ENCODE assay signal across 27 mouse cellular contexts in genomic region chr6:113721061-113721460, GRCm38 (mm10). TPM values are rescaled to one million over a fixed set of nuclear protein-coding genes. Genes with fewer than 3 reads are reported as not detected.
DNase-seq lines count a peak whose midpoint lies in the region; ATAC-seq lines count a peak whose summit lies in the region.
"Had no signal": no experiment of that assay in that cellular context is flagged by ENCODE, and none has a peak within 500 bp of the region (broad histone marks: within the 10 kb centered on the region; RNA-seq: fewer than 3 reads in every experiment).

No protein-coding gene starts in this region.

- H3K4me1 ChIP-seq in midbrain, embryonic 11.5 days (ENCODE audit: control insufficient read depth, insufficient read depth, low read length): no peaks in the 10 kb centered on the region
- H3K4me1 ChIP-seq in midbrain, embryonic 14.5 days (ENCODE audit: control insufficient read depth, insufficient read depth, low read length): no peaks in the 10 kb centered on the region
- peaks cover 15% of the 10 kb centered on the region for H3K4me1 ChIP-seq in liver, embryonic 13.5 days (replicated peaks)
- no peaks in the 10 kb centered on the region for H3K4me1 ChIP-seq in stomach, embryonic 15.5 days
- H3K4me1 ChIP-seq: embryonic facial prominence, embryonic 10.5 days; embryonic facial prominence, embryonic 15.5 days; forebrain, embryonic 13.5 days; hindbrain, embryonic 10.5 days had no signal

- no peaks in the 10 kb centered on the region for H3K9me3 ChIP-seq in midbrain, embryonic 11.5 days (ENCODE audit: control insufficient read depth, low read length)
- no peaks in the 10 kb centered on the region for H3K9me3 ChIP-seq in midbrain, embryonic 14.5 days (ENCODE audit: control insufficient read depth, low read length)
- no peaks in the 10 kb centered on the region for H3K9me3 ChIP-seq in liver, embryonic 13.5 days (replicated peaks)
- no peaks in the 10 kb centered on the region for H3K9me3 ChIP-seq in stomach, embryonic 15.5 days
- H3K9me3 ChIP-seq: embryonic facial prominence, embryonic 10.5 days; embryonic facial prominence, embryonic 15.5 days; forebrain, embryonic 13.5 days; hindbrain, embryonic 10.5 days had no signal

- H3K27me3 ChIP-seq in midbrain, embryonic 11.5 days (ENCODE audit: control insufficient read depth, insufficient read depth, low read length): no peaks in the 10 kb centered on the region
- no peaks in the 10 kb centered on the region for H3K27me3 ChIP-seq in midbrain, embryonic 14.5 days (ENCODE audit: control insufficient read depth, insufficient read depth, low read length)
- H3K27me3 ChIP-seq in liver, embryonic 13.5 days: no peaks in the 10 kb centered on the region
- no peaks in the 10 kb centered on the region for H3K27me3 ChIP-seq in stomach, embryonic 15.5 days (replicated peaks)
- H3K27me3 ChIP-seq: embryonic facial prominence, embryonic 15.5 days; forebrain, embryonic 13.5 days had no signal

- H3K27ac ChIP-seq in midbrain, embryonic 11.5 days (ENCODE audit: low read depth, low read length): no peak overlapping the region
- no peak overlapping the region for H3K27ac ChIP-seq in midbrain, embryonic 14.5 days (replicated peaks; ENCODE audit: low read depth, low read length)
- H3K27ac ChIP-seq in liver, embryonic 13.5 days: peak overlapping the region; percentile 64
- H3K27ac ChIP-seq in stomach, embryonic 15.5 days: no peak overlapping the region
- H3K27ac ChIP-seq: embryonic facial prominence, embryonic 10.5 days; embryonic facial prominence, embryonic 15.5 days; forebrain, embryonic 13.5 days; hindbrain, embryonic 10.5 days; kidney, postnatal 0 days; macrophage had no signal

- H3K4me2 ChIP-seq in midbrain, embryonic 11.5 days: no peak overlapping the region
- H3K4me2 ChIP-seq in midbrain, embryonic 14.5 days (ENCODE audit: low read length): no peak overlapping the region
- H3K4me2 ChIP-seq in liver, embryonic 13.5 days: no peak overlapping the region
- H3K4me2 ChIP-seq in stomach, embryonic 15.5 days: no peak overlapping the region
- H3K4me2 ChIP-seq: embryonic facial prominence, embryonic 15.5 days; forebrain, embryonic 13.5 days had no signal

- 96% methylated on average over 4 of the region's 4 CpGs for WGBS in midbrain, embryonic 11.5 days
- 97% methylated on average over 4 of the region's 4 CpGs for WGBS in midbrain, embryonic 14.5 days
- WGBS in liver, embryonic 13.5 days (ENCODE audit: insufficient replicate concordance): 76% methylated on average over 4 of the region's 4 CpGs
- 69% methylated on average over 4 of the region's 4 CpGs for WGBS in stomach, embryonic 15.5 days

- no peak for ATAC-seq in midbrain, embryonic 11.5 days (ENCODE audit: low FRiP score)
- ATAC-seq in midbrain, embryonic 14.5 days (ENCODE audit: low FRiP score, low TSS enrichment): no peak
- ATAC-seq in liver, embryonic 13.5 days (ENCODE audit: low read depth): peak; percentile 68
- ATAC-seq in stomach, embryonic 15.5 days (ENCODE audit: insufficient read depth, low FRiP score, low read depth): 0 out of 2 replicates have a peak, but pooled peaks have one; percentile 40
- ATAC-seq: forebrain, embryonic 13.5 days; hindbrain, embryonic 16.5 days; midbrain, embryonic 16.5 days had no signal

- peaks cover 9% of the 10 kb centered on the region for H3K36me3 ChIP-seq in midbrain, embryonic 11.5 days (ENCODE audit: control insufficient read depth, insufficient read depth, low read length)
- H3K36me3 ChIP-seq in midbrain, embryonic 14.5 days (ENCODE audit: control insufficient read depth, insufficient read depth, low read length): peaks cover 76% of the 10 kb centered on the region
- peaks cover 86% of the 10 kb centered on the region for H3K36me3 ChIP-seq in liver, embryonic 13.5 days
- peaks cover 9% of the 10 kb centered on the region for H3K36me3 ChIP-seq in stomach, embryonic 15.5 days

- no peak overlapping the region for H3K9ac ChIP-seq in midbrain, embryonic 11.5 days (ENCODE audit: low read length)
- no peak overlapping the region for H3K9ac ChIP-seq in midbrain, embryonic 14.5 days (replicated peaks; ENCODE audit: low read length)
- H3K9ac ChIP-seq in liver, embryonic 13.5 days: no peak overlapping the region
- no peak overlapping the region for H3K9ac ChIP-seq in stomach, embryonic 15.5 days
- H3K9ac ChIP-seq: embryonic facial prominence, embryonic 15.5 days; forebrain, embryonic 13.5 days had no signal

- no peak overlapping the region for H3K4me3 ChIP-seq in midbrain, embryonic 11.5 days (ENCODE audit: low read depth, low read length)
- no peak overlapping the region for H3K4me3 ChIP-seq in midbrain, embryonic 14.5 days (replicated peaks; ENCODE audit: low read depth, low read length)
- no peak overlapping the region for H3K4me3 ChIP-seq in liver, embryonic 13.5 days (replicated peaks)
- no peak overlapping the region for H3K4me3 ChIP-seq in stomach, embryonic 15.5 days (replicated peaks)
- H3K4me3 ChIP-seq: embryonic facial prominence, embryonic 10.5 days; embryonic facial prominence, embryonic 15.5 days; forebrain, embryonic 13.5 days; hindbrain, embryonic 10.5 days had no signal

- DNase-seq in midbrain, embryonic 11.5 days (ENCODE audit: low spot score, missing footprints): peak; percentile 28
- DNase-seq in midbrain, embryonic 14.5 days: no peak
- DNase-seq in liver, embryonic 13.5 days: no peak
- no peak for DNase-seq in retina, postnatal 1 day
- no peak for DNase-seq in retina, embryonic 14.5 days (ENCODE audit: low spot score)
- DNase-seq: B cell, adult 2 months; cerebellum, adult 2 months; cerebellum, postnatal 14 days; gastrocnemius, postnatal 10 days; heart, postnatal 14 days; kidney, adult 8-10 months; kidney, postnatal 4 days; layer of hippocampus, postnatal 36 days; right cerebral cortex, postnatal 4 days; thymus, postnatal 4 days had no signal

RNA-seq across cellular contexts. Expression of gene Ghrl, which starts 1.4 kb away (rescaled TPM):
- polyA plus RNA-seq in midbrain, embryonic 11.5 days (2014; fragmentation: Nextera tagmentation; extraction: Ambion mirVana): 0.33 and 0.40 TPM in 2 replicates
- polyA plus RNA-seq in midbrain, embryonic 14.5 days (2014; fragmentation: Nextera tagmentation; extraction: Ambion mirVana): 0.42 and 0.63 TPM in 2 replicates
- not detected in 2 replicates for polyA plus RNA-seq in liver, embryonic 13.5 days (2015; fragmentation: Nextera tagmentation; extraction: Ambion mirVana)
- 57.1 and 57.5 TPM in 2 replicates for polyA plus RNA-seq in stomach, embryonic 15.5 days (2015; fragmentation: Nextera tagmentation; extraction: Ambion mirVana)
- polyA plus RNA-seq: embryonic facial prominence, embryonic 10.5 days; heart, embryonic 14.5 days; kidney, postnatal 0 days; macrophage; neural tube, embryonic 11.5 days; spleen, adult 2 months had no signal

RNA-seq across cellular contexts. Expression of gene Sec13, which starts 19.5 kb away (rescaled TPM):
- polyA plus RNA-seq in midbrain, embryonic 11.5 days (2014; fragmentation: Nextera tagmentation; extraction: Ambion mirVana): 250 and 264 TPM in 2 replicates
- polyA plus RNA-seq in midbrain, embryonic 14.5 days (2014; fragmentation: Nextera tagmentation; extraction: Ambion mirVana): 205 and 211 TPM in 2 replicates
- polyA plus RNA-seq in liver, embryonic 13.5 days (2015; fragmentation: Nextera tagmentation; extraction: Ambion mirVana): 147 and 150 TPM in 2 replicates
- polyA plus RNA-seq in stomach, embryonic 15.5 days (2015; fragmentation: Nextera tagmentation; extraction: Ambion mirVana): 234 and 251 TPM in 2 replicates

RNA-seq across cellular contexts. Expression of gene Tatdn2, which starts 24.2 kb away (rescaled TPM):
- polyA plus RNA-seq in midbrain, embryonic 11.5 days (2014; fragmentation: Nextera tagmentation; extraction: Ambion mirVana): 1.0 and 1.7 TPM in 2 replicates
- 2.1 and 3.3 TPM in 2 replicates for polyA plus RNA-seq in midbrain, embryonic 14.5 days (2014; fragmentation: Nextera tagmentation; extraction: Ambion mirVana)
- 0.94 and 1.0 TPM in 2 replicates for polyA plus RNA-seq in liver, embryonic 13.5 days (2015; fragmentation: Nextera tagmentation; extraction: Ambion mirVana)
- 0.81 and 0.99 TPM in 2 replicates for polyA plus RNA-seq in stomach, embryonic 15.5 days (2015; fragmentation: Nextera tagmentation; extraction: Ambion mirVana)

Comparison
In these comparisons a context has a peak if more than half of its experiments do, and no peak if none do; other contexts are left out.
1. ATAC-seq: peak in liver, embryonic 13.5 days (single experiment) and stomach, embryonic 15.5 days (single experiment); none in midbrain, embryonic 11.5 days (single experiment) and midbrain, embryonic 14.5 days (single experiment).
2. RNA of gene Ghrl, which starts 1.4 kb away (polyA plus RNA-seq): 57.1 to 57.5 TPM in stomach, embryonic 15.5 days; 0.42 to 0.63 TPM in midbrain, embryonic 14.5 days, 0.33 to 0.40 TPM in midbrain, embryonic 11.5 days and not detected in liver, embryonic 13.5 days; every median in the first group is over 10 times any median in the second.